Mouse (Mus musculus) MEL (cell line): ENCODE results near the gene Fbxo36. TPM values are rescaled to one million over a fixed set of nuclear protein-coding genes. Genes with fewer than 3 reads are reported as not detected.
A peak's percentile ranks its signal among the peaks of the same experiment; 100 is the strongest.

Experiments
- DNase-seq: peaks from one replicate; pipeline ENCODE4 v3.0.0; 2011; ENCODE audit warnings: low read depth, low spot score
- H3K27ac ChIP-seq: 2 replicates; pipeline ENCODE4 v1.5.1; 2012; ENCODE audit warnings: low read depth, mild to moderate bottlenecking, control low read depth, low read length, moderate library complexity; ENCODE audit not compliant: control insufficient read depth
- H3K27me3 ChIP-seq, 2 experiments: fragments of 150-350 bp in 1 of 2; sonication (generic) in 1 of 2; 2 replicates each; pipeline ENCODE4 v1.6.1; 2012; ENCODE audit warnings: low read length in 2 of 2, mild to moderate bottlenecking in 2 of 2, improper control_type of control experiment in 1 of 2, moderate library complexity in 1 of 2; ENCODE audit not compliant: insufficient read depth in 2 of 2, control insufficient read depth in 1 of 2
- H3K36me3 ChIP-seq, 2 experiments: 2 replicates each; pipeline ENCODE4 v1.6.1; 2012 to 2014; ENCODE audit warnings: low read length in 2 of 2, improper control_type of control experiment in 1 of 2, inconsistent platforms in 1 of 2, mild to moderate bottlenecking in 1 of 2; ENCODE audit not compliant: insufficient read depth in 2 of 2, control insufficient read depth in 1 of 2
- H3K4me1 ChIP-seq, 2 experiments: fragments of 150-350 bp in 1 of 2; sonication (generic) in 1 of 2; 2 replicates each; pipeline ENCODE4 v1.6.1; 2012; ENCODE audit warnings: low read length in 2 of 2, improper control_type of control experiment in 1 of 2, mild to moderate bottlenecking in 1 of 2; ENCODE audit not compliant: insufficient read depth in 2 of 2, control insufficient read depth in 1 of 2
- H3K4me3 ChIP-seq, 2 experiments: fragments of 150-350 bp in 1 of 2; sonication (generic) in 1 of 2; 2 replicates each; pipeline ENCODE4 v1.5.1; 2012; ENCODE audit warnings: low read depth in 2 of 2, low read length in 2 of 2, mild to moderate bottlenecking in 2 of 2, moderate library complexity in 2 of 2, control low read depth in 1 of 2, improper control_type of control experiment in 1 of 2; ENCODE audit not compliant: control insufficient read depth in 1 of 2, insufficient read depth in 1 of 2
- H3K79me2 ChIP-seq: 2 replicates; pipeline ENCODE4 v1.6.1; 2012; ENCODE audit warnings: mild to moderate bottlenecking, low read length, moderate library complexity; ENCODE audit not compliant: control insufficient read depth, poor library complexity, insufficient read depth
- H3K9ac ChIP-seq: 2 replicates; pipeline ENCODE4 v1.6.1; 2012; ENCODE audit warnings: low read depth, mild to moderate bottlenecking, control low read depth, low read length, moderate library complexity; ENCODE audit not compliant: control insufficient read depth, poor library complexity, severe bottlenecking
- H3K9me3 ChIP-seq: fragments of 150-350 bp; sonication (generic); replicated peaks from 2 replicates; pipeline ENCODE4 v1.6.1; 2012; ENCODE audit warnings: mild to moderate bottlenecking, low read length, improper control_type of control experiment, moderate library complexity; ENCODE audit not compliant: insufficient read depth
- CHD2 ChIP-seq: IDR thresholded peaks from 2 replicates; pipeline ENCODE4 v1.6.1; 2011; ENCODE audit warnings: low read length, improper control_type of control experiment
- CTCF ChIP-seq, 3 experiments: IDR thresholded peaks in 2 of 3; conservative IDR thresholded peaks in 1 of 3; 2 replicates each; pipeline ENCODE4 v1.5.1; 2011 to 2012; ENCODE audit warnings: low read length in 3 of 3, low read depth in 2 of 3, mild to moderate bottlenecking in 2 of 3, improper control_type of control experiment in 1 of 3, inconsistent platforms in 1 of 3, mixed read lengths in 1 of 3, moderate library complexity in 1 of 3; ENCODE audit not compliant: control insufficient read depth in 1 of 3, insufficient read depth in 1 of 3, poor library complexity in 1 of 3, severe bottlenecking in 1 of 3
- EP300 ChIP-seq, 2 experiments: IDR thresholded peaks; 2 replicates each; pipeline ENCODE4 v1.6.1; 2011; ENCODE audit warnings: improper control_type of control experiment in 2 of 2, low read length in 2 of 2, low read depth in 1 of 2, mild to moderate bottlenecking in 1 of 2
- GATA1 ChIP-seq: IDR thresholded peaks from 2 replicates; pipeline ENCODE4 v1.6.1; 2011; ENCODE audit warnings: low read depth, low read length, improper control_type of control experiment
- MAX ChIP-seq: IDR thresholded peaks from 2 replicates; pipeline ENCODE4 v1.6.1; 2011; ENCODE audit warnings: low read length, improper control_type of control experiment
- MAZ ChIP-seq: IDR thresholded peaks from 2 replicates; pipeline ENCODE4 v1.6.1; 2012; ENCODE audit warnings: low read depth, mild to moderate bottlenecking, inconsistent platforms, low read length, improper control_type of control experiment
- MXI1 ChIP-seq: IDR thresholded peaks from 2 replicates; pipeline ENCODE4 v1.6.1; 2011; ENCODE audit warnings: mild to moderate bottlenecking, low read depth, low read length, improper control_type of control experiment
- MYB ChIP-seq: IDR thresholded peaks from 2 replicates; pipeline ENCODE4 v1.6.1; 2011; ENCODE audit warnings: mild to moderate bottlenecking, low read depth, low read length, improper control_type of control experiment
- MYC ChIP-seq: IDR thresholded peaks from 2 replicates; pipeline ENCODE4 v1.6.1; 2011; ENCODE audit warnings: low read depth, mild to moderate bottlenecking, low read length, improper control_type of control experiment, moderate library complexity
- NELFE ChIP-seq: IDR thresholded peaks from 2 replicates; pipeline ENCODE4 v1.6.1; 2011; ENCODE audit warnings: low read depth, low read length, improper control_type of control experiment
- RCOR1 ChIP-seq: IDR thresholded peaks from 2 replicates; pipeline ENCODE4 v1.6.1; 2012; ENCODE audit warnings: low read depth, mild to moderate bottlenecking, inconsistent platforms, low read length, improper control_type of control experiment
- TAL1 ChIP-seq: IDR thresholded peaks from 2 replicates; pipeline ENCODE4 v1.6.1; 2012; ENCODE audit warnings: mild to moderate bottlenecking, inconsistent platforms, low read length, moderate library complexity, mixed read lengths
- TCF12 ChIP-seq: IDR thresholded peaks from 2 replicates; pipeline ENCODE4 v1.6.1; 2014; ENCODE audit warnings: low read depth, mild to moderate bottlenecking, inconsistent platforms, low read length, improper control_type of control experiment, moderate library complexity
- USF2 ChIP-seq, 2 experiments: IDR thresholded peaks; 2 replicates each; pipeline ENCODE4 v1.6.1; 2011 to 2012; ENCODE audit warnings: improper control_type of control experiment in 2 of 2, low read length in 2 of 2, borderline replicate concordance in 1 of 2, inconsistent platforms in 1 of 2, low read depth in 1 of 2, mild to moderate bottlenecking in 1 of 2; ENCODE audit not compliant: insufficient read depth in 1 of 2
- ZMIZ1 ChIP-seq: IDR thresholded peaks from 2 replicates; pipeline ENCODE4 v1.6.1; 2012; ENCODE audit warnings: low read depth, mild to moderate bottlenecking, inconsistent platforms, low read length, improper control_type of control experiment, moderate library complexity
- ZNF384 ChIP-seq: IDR thresholded peaks from 2 replicates; pipeline ENCODE4 v1.6.1; 2012; ENCODE audit warnings: low read depth, mild to moderate bottlenecking, inconsistent platforms, low read length, improper control_type of control experiment
- polyA plus RNA-seq, 2 experiments: library from polyadenylated mRNA; stranded (reverse) in 1 of 2; unstranded in 1 of 2; fragments of >175 nt in 1 of 2; fragments of >200 nt in 1 of 2; gene quantifications; 2 replicates each; pipeline versions ENCODE4 v1.2.1 to v1.2.4; 2012; ENCODE audit warnings: low replicate concordance in 2 of 2, low read depth in 1 of 2; ENCODE audit not compliant: insufficient read length in 2 of 2, insufficient read depth in 1 of 2, missing spikeins in 1 of 2
- total RNA-seq: library from RNA; depleted of rRNA; stranded (reverse); fragments of 300-350 nt; gene quantifications from 2 replicates; pipeline ENCODE4 v1.2.3, GENCODE M21; 2012

The Fbxo36 gene
- total and polyA plus RNA-seq, 3 experiments = 2.5 to 2.9 TPM; not detected in 1

DNA sequence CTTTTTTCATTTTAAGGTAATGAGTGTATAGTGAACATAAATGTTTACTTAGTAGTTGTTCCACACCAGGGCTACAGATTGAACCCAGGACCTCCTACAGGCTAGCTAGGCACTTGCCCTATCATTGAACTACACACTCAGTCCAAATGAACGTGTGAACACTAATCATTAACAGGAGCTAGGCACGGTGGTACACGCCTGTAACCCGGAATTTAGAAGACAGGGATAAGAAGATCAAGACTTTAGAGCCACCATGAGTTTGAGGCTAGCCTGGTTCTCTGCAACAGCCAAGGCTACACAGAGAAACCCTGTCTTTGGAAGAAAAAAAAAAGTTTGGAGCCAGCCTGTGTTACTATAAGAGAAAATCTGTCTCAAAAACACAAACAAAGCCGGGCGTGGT is 20.0 kb downstream of the Fbxo36 start:
- Histone ChIP-seq H3K27ac (no peak overlapping the region), H3K9ac (no peak overlapping the region), H3K4me1 (peaks cover 3 to 9% of the 10 kb centered on the region in 2 experiments; a peak in 3 of 4 replicates), H3K27me3 (no peaks in the 10 kb centered on the region), H3K4me3 (no peak overlapping the region), H3K36me3 (peaks cover 0 to 6% of the 10 kb centered on the region in 2 experiments; a peak in 2 of 4 replicates), H3K9me3 (no peaks in the 10 kb centered on the region), H3K79me2 (no peaks in the 10 kb centered on the region)
- no peak for DNase-seq
- no peak for TF ChIP-seq MYB
- TF ChIP-seq MYC = no peak
- TF ChIP-seq MAZ = no peak
- no peak for TF ChIP-seq CHD2
- TF ChIP-seq ZMIZ1 = no peak
- TF ChIP-seq USF2 (IDR thresholded peaks at IDR 0.05; ENCODE audit: borderline replicate concordance in 1 of 2, insufficient read depth in 1 of 2, low read depth in 1 of 2, low read length in 2 of 2) = no peak

DNA sequence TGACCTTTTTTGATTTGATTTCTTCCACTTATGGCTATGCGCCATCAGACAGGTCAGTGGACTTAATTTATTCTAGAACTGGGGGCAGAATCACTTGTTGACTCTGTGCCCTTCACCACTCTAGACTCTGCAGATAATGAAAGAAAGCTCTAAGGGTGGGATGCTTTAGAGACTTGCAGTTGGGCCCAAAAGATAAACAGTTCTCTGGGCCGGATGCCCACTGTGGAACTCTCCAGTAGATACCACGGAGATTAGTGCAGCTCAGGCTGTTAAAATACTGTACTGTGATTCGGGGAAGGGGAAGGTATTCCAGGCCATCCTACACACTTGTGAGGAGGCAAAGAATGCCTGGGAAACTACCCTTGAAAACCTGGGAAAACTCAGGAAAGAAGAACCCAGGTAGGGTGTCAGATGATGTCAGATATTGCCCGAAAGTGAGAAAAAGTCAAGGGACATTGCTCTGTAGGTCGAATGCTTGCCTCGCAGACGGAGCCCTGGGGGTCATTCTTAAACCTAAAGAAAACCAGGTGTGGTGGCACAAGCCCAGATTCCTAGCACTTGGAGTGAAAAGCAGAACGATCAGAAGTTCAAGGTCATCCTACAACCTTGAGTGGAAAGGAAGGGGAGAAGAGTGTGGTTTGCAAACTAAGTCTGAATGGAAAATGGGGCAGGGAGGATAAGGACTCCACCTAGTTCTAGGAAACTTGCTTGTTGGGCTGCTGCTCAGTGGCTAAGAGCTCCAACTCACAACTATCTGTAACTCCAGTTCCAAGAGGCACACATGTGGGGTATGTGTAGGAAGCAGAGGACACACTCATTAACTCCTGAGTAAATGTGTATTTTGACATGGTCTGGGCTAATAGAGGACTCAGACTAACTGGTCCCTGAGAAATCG is 21.0 kb downstream of the Fbxo36 start:
- peak; percentile 59 for DNase-seq
- Histone ChIP-seq H3K9me3 (no peaks in the 10 kb centered on the region), H3K4me1 (peaks cover 3 to 9% of the 10 kb centered on the region in 2 experiments; a peak in 3 of 4 replicates)
- TF ChIP-seq CTCF (IDR thresholded peaks at IDR 0.05 in 2 of 3, conservative IDR thresholded peaks at IDR 0.05 in 1 of 3; ENCODE audit: control insufficient read depth in 1 of 3, insufficient read depth in 1 of 3, low read depth in 2 of 3, low read length in 3 of 3, poor library complexity in 1 of 3, severe bottlenecking in 1 of 3) = no peak
- TF ChIP-seq TAL1 = no peak
- peak; percentile 69 for TF ChIP-seq TCF12
- no peak for TF ChIP-seq MAX
- peak; percentile 74 for TF ChIP-seq GATA1
- peak; percentile 83 for TF ChIP-seq EP300 (IDR thresholded peaks at IDR 0.05; ENCODE audit: low read depth in 1 of 2, low read length in 2 of 2)
- TF ChIP-seq MXI1 = no peak
- TF ChIP-seq NELFE = no peak
- TF ChIP-seq RCOR1 = peak; percentile 83
- TF ChIP-seq MYB = 0 out of 2 replicates have a peak, but pooled peaks have one; percentile 29
- no peak for TF ChIP-seq ZNF384
- no peak for TF ChIP-seq CHD2
- TF ChIP-seq, all 39 proteins: peak for 5
- no peak overlapping the region for H3K9ac ChIP-seq
- H3K4me3 ChIP-seq = no peak overlapping the region
- H3K27ac ChIP-seq = no peak overlapping the region
- peaks cover 0 to 5% of the 10 kb centered on the region in 2 experiments; a peak in 2 of 4 replicates for H3K36me3 ChIP-seq
- H3K79me2 ChIP-seq = no peaks in the 10 kb centered on the region
- H3K27me3 ChIP-seq = no peaks in the 10 kb centered on the region
